In the genomic region with DNA sequence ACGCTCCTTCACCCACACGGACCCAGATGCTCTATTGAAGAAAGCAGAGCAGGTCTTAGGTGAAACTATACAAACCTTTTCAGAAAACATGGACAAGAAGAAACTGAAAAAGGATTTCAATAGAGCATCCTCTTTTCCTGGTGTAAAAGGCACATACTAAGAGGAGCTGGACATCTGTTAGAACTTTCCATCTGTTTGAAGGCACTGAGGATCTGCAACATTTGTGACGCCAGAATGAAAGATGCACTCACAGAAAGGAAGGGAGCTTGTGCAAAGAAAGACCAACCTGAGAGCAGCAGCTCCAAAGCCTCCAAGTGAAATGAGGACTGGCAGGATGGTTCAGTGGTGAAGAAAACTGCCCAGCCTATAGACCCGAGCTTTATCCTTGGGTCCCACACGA, we compare ENCODE assay signal across 24 mouse cellular contexts.
"Had no signal": no experiment of that assay in that cellular context is flagged by ENCODE, and none has a peak within 500 bp of the region (broad histone marks: within the 10 kb centered on the region; RNA-seq: fewer than 3 reads in every experiment).

No protein-coding gene starts in this region.

- ATAC-seq: inflammation-experienced regulatory T-cells, adult 6 months; intestine, embryonic 15.5 days; intestine, postnatal 0 days; liver, postnatal 0 days had no signal

- H3K27ac ChIP-seq: heart, embryonic 10.5 days; hindbrain, embryonic 10.5 days; hindbrain, embryonic 12.5 days; hindbrain, embryonic 14.5 days; intestine, embryonic 15.5 days; limb, embryonic 10.5 days; limb, embryonic 12.5 days; liver, embryonic 13.5 days; liver, embryonic 15.5 days had no signal

- H3K9ac ChIP-seq: heart, embryonic 12.5 days; hindbrain, embryonic 12.5 days; hindbrain, embryonic 14.5 days; intestine, embryonic 15.5 days; limb, embryonic 12.5 days; liver, embryonic 13.5 days; liver, embryonic 15.5 days; liver, postnatal 0 days had no signal

- DNase-seq: heart, adult 18-20 months; heart, postnatal 10 days; heart, postnatal 4 days; kidney, adult 18-20 months; kidney, adult 8-10 months; kidney, postnatal 10 days; kidney, postnatal 25 days; kidney, postnatal 4 days; liver; liver, embryonic 13.5 days; liver, postnatal 0 days had no signal

- H3K27me3 ChIP-seq: heart, embryonic 12.5 days; hindbrain, embryonic 12.5 days; intestine, embryonic 15.5 days; limb, embryonic 12.5 days; liver, embryonic 13.5 days; liver, embryonic 15.5 days had no signal

- H3K9me3 ChIP-seq: heart, embryonic 10.5 days; heart, embryonic 12.5 days; hindbrain, embryonic 10.5 days; hindbrain, embryonic 12.5 days; intestine, embryonic 15.5 days; limb, embryonic 10.5 days; limb, embryonic 12.5 days; liver, embryonic 13.5 days; liver, embryonic 15.5 days had no signal

- H3K4me1 ChIP-seq: heart, embryonic 10.5 days; heart, embryonic 12.5 days; hindbrain, embryonic 10.5 days; hindbrain, embryonic 12.5 days; intestine, embryonic 15.5 days; limb, embryonic 10.5 days; limb, embryonic 12.5 days; liver, embryonic 13.5 days; liver, embryonic 15.5 days had no signal

- H3K4me2 ChIP-seq: heart, embryonic 12.5 days; hindbrain, embryonic 12.5 days; hindbrain, embryonic 14.5 days; intestine, embryonic 15.5 days; limb, embryonic 12.5 days; liver, embryonic 11.5 days; liver, embryonic 13.5 days; liver, embryonic 15.5 days had no signal

- H3K4me3 ChIP-seq: gastrocnemius, adult 2 months; heart, embryonic 10.5 days; heart, embryonic 12.5 days; hindbrain, embryonic 10.5 days; hindbrain, embryonic 12.5 days; intestine, embryonic 15.5 days; limb, embryonic 10.5 days; limb, embryonic 12.5 days; liver, embryonic 13.5 days; liver, embryonic 15.5 days had no signal
